Mouse (Mus musculus) embryonic fibroblast, embryonic 13.5 days (primary cell): ENCODE data around the gene Ppp1r26. TPM values are rescaled to one million over a fixed set of nuclear protein-coding genes. Genes with fewer than 3 reads are reported as not detected.

Source experiments
- H3K27ac ChIP-seq: 2 replicates; pipeline ENCODE4 v1.5.1; 2012; ENCODE audit warnings: low read length, control low read depth, inconsistent platforms; ENCODE audit not compliant: insufficient read depth
- H3K4me1 ChIP-seq: 2 replicates; pipeline ENCODE4 v1.6.1; 2011; ENCODE audit warnings: low read length; ENCODE audit not compliant: control insufficient read depth, insufficient read depth
- H3K4me3 ChIP-seq: 2 replicates; pipeline ENCODE4 v1.5.1; 2011; ENCODE audit warnings: mild to moderate bottlenecking, control low read depth, low read length; ENCODE audit not compliant: insufficient read depth
- CTCF ChIP-seq: IDR thresholded peaks from 2 replicates; pipeline ENCODE4 v1.5.1; 2011; ENCODE audit warnings: mild to moderate bottlenecking, control low read depth, low read length, moderate library complexity, borderline replicate concordance; ENCODE audit not compliant: insufficient read depth
- POLR2A ChIP-seq: IDR thresholded peaks from 2 replicates; pipeline ENCODE4 v1.6.1; 2011; ENCODE audit warnings: low read depth, mild to moderate bottlenecking, control low read depth, low read length, moderate library complexity
- polyA plus RNA-seq: library from polyadenylated mRNA; stranded (reverse); fragments of >200 nt; gene quantifications from 2 replicates; pipeline ENCODE4 v1.2.4, GENCODE M21; 2011; ENCODE audit warnings: low read depth; ENCODE audit not compliant: missing spikeins, insufficient read length

The Ppp1r26 gene
- polyA plus RNA-seq, 1 experiment, result 3.7 TPM

- H3K4me1 ChIP-seq, result no peaks in the 10 kb centered on the region
- TF ChIP-seq POLR2A, result no peak
- no peak for TF ChIP-seq CTCF
Observed at GRCm38 (mm10) chr2:28435401-28435800, 11.2 kb upstream of the Ppp1r26 start.

GRCm38 (mm10) chr2:28440842-28441241, 5.8 kb upstream of the Ppp1r26 start:
- Histone ChIP-seq H3K27ac (no peak overlapping the region), H3K4me1 (no peaks in the 10 kb centered on the region), H3K4me3 (no peak overlapping the region)
- TF ChIP-seq POLR2A (no peak), CTCF (no peak)

More at GRCm38 (mm10) chr2:28435401-28435800, 11.2 kb upstream of the Ppp1r26 start:
- Histone ChIP-seq H3K4me3 (no peak overlapping the region), H3K27ac (no peak overlapping the region)

GRCm38 (mm10) chr2:28445082-28445481, 1.5 kb upstream of the Ppp1r26 start:
- Histone ChIP-seq H3K4me1 (no peaks in the 10 kb centered on the region), H3K4me3 (no peak overlapping the region), H3K27ac (no peak overlapping the region)
- TF ChIP-seq CTCF, result no peak
- TF ChIP-seq POLR2A, result no peak

DNA sequence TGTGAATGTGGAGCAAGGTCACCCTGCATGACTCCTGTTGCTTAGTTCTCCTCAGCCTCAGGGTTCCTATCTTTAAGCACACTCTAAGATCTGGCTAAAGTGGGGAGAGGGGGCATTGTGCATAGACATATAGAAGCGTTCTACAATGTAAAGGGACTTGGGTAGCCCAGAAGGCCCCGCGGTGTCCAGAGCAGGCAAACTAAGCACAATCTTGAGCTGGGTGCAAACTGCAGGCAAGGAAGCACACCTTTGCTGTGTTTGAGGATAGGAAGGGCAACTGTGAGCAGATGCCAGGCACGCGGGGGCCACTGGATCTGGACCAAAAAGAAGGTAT, 452 bp upstream of the Ppp1r26 start:
- peak overlapping the region; percentile 38 for H3K4me3 ChIP-seq
- TF ChIP-seq POLR2A (no peak), CTCF (no peak)
- H3K4me1 ChIP-seq, result no peaks in the 10 kb centered on the region
- H3K27ac ChIP-seq, result no peak overlapping the region

- Histone ChIP-seq H3K4me1 (no peaks in the 10 kb centered on the region), H3K4me3 (peak overlapping the region; percentile 38), H3K27ac (no peak overlapping the region)
- TF ChIP-seq POLR2A (no peak), CTCF (no peak)
Observed at GRCm38 (mm10) chr2:28447315-28447670, 693 bp downstream of the Ppp1r26 start.

DNA sequence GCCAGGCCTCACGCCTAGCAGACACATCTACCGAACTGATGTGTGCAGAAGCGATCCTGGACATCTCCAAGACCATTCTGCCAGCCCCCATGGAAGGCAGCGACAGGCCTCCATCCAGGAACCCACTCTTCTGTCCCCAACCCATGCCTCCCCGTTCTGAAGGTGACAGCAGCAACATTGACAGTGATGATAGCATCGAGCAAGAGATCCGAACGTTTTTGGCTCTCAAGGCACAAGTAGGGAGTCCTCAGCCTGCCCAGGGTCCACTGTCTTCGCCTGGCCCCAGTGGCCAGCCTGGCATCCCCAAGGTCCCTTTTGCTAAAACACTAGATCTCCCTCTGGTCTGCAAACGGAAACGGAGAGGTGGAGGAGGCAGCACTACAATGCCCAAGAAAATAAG, 5.1 kb downstream of the Ppp1r26 start:
- Histone ChIP-seq H3K4me3 (no peak overlapping the region), H3K27ac (no peak overlapping the region), H3K4me1 (no peaks in the 10 kb centered on the region)
- TF ChIP-seq CTCF, result no peak
- TF ChIP-seq POLR2A, result no peak

DNA sequence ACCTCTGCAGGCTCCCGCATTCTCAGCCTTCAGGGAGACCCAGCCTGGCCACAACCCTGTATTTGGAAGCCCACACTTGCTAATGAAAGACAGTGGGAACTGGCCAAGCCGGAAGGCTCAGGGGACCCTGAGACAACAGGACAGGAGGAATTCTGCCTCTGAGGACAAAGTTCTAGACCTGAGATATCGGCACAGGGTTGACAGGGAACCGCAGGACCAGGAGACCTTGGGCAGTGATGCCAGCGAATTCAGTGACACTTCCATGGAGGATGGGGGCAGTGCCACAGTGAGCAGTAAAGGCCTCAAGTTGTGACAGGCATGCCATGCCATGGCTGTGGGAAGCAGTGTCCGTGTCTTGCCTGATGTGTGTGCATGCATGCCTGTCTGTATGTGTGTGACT, 6.9 kb downstream of the Ppp1r26 start:
- TF ChIP-seq CTCF, result no peak
- no peak for TF ChIP-seq POLR2A
- no peaks in the 10 kb centered on the region for H3K4me1 ChIP-seq
- H3K4me3 ChIP-seq, result no peak overlapping the region
- H3K27ac ChIP-seq, result no peak overlapping the region

DNA sequence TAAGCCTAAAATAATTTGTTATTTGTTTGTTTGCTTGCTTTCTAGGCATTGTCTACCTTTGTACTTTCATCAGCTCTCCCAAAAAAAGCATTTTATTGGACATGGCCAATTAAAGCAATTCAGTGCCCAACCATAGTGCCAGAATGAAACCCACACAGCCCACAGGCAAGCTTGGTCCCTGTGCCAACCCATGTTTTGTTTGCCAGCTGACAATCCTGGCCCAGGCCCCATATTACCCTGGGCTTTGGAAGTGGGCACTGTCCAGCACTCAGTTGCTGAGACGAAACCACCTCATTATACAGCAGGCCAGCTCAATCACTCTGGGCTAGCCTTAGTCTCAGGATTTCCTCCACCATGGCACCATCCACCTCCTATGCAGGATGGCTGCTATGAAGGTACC, 10.0 kb downstream of the Ppp1r26 start:
- H3K4me1 ChIP-seq, result no peaks in the 10 kb centered on the region
- H3K4me3 ChIP-seq, result no peak overlapping the region
- no peak for TF ChIP-seq POLR2A
- no peak for TF ChIP-seq CTCF
- H3K27ac ChIP-seq, result no peak overlapping the region

DNA sequence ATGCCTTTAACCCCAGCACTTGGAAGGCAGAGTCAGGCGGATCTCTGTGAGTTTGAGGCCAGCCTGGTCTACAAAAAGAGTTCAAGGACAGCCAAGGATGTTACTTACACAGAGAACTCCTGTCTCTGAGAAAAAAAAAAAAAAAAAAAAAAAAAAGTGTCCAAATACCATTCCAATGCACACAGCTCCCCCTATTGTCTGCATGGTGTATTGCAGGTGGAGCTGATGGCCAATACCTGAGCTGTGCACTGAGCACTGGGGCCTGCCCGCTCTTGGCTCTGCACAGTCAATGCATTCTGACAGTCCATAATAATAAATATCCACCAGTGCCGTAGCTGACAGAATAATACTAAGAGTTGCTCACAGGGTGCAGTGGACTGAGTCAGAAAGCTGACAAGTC, 17.3 kb downstream of the Ppp1r26 start:
- Histone ChIP-seq H3K27ac (no peak overlapping the region), H3K4me1 (no peaks in the 10 kb centered on the region), H3K4me3 (no peak overlapping the region)
- TF ChIP-seq POLR2A (no peak), CTCF (peak; percentile 42; the same call in 1 of the 2 replicates)

DNA sequence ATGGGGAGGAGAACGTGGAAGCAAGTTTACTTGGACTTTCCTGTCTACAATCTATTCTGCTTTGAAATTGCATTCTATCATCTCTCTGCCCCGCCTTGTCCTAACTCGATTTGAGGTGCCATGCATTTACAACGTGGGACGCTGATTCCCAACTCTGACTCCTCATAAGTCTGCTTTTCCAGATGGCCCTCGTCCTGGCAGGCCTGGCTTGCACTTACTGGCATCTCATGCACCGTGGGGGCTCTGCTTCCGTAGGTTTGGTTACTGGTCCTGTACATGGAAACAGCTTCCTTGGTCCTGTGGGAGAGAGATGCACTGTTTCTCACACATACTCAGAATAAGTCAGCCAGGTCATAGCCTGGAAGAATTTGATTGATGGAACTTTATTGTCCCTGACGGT, 18.3 kb downstream of the Ppp1r26 start:
- H3K4me3 ChIP-seq, result no peak overlapping the region
- H3K27ac ChIP-seq, result no peak overlapping the region

More for the DNA sequence above, 18.3 kb downstream of the Ppp1r26 start:
- TF ChIP-seq CTCF, result no peak
- TF ChIP-seq POLR2A, result no peak
- no peaks in the 10 kb centered on the region for H3K4me1 ChIP-seq
